Mouse (Mus musculus): ENCODE data around the gene Tasp1. TPM values are rescaled to one million over a fixed set of nuclear protein-coding genes. Genes with fewer than 3 reads are reported as not detected.

Gene Tasp1
- total RNA-seq (2014; rRNA removed) (10.6 and 13.3 TPM in 2 replicates), polyA plus RNA-seq (2012; rRNA removed) (2.1 and 2.8 TPM in 2 replicates)

- TF ChIP-seq POLR2A (IDR thresholded peaks at IDR 0.05; ENCODE audit: extremely low read depth, insufficient read depth, low read length) (peak; percentile 54), CTCF (IDR thresholded peaks at IDR 0.05; ENCODE audit: low read depth, low read length) (no peak)
- peak within 1 kb of the TSS; percentile 82 for H3K9ac ChIP-seq (ENCODE audit: low read depth, low read length)
- H3K79me2 ChIP-seq (ENCODE audit: control insufficient read depth, insufficient read depth, low read length) = peaks cover 2% of the 10 kb centered on the region; the same call in 1 of the 2 replicates
- WGBS = under 1% methylated on average over 68 of the region's 68 CpGs
- peak within 1 kb of the TSS; percentile 65 for H3K27ac ChIP-seq (replicated peaks; ENCODE audit: insufficient read depth, low read depth, low read length)
- no peaks in the 10 kb centered on the region for H3K36me3 ChIP-seq (ENCODE audit: control insufficient read depth, insufficient read depth, low read length)
- H3K4me3 ChIP-seq (ENCODE audit: insufficient read depth, low read depth, low read length) = peak within 1 kb of the TSS; percentile 73
- no peaks in the 10 kb centered on the region for H3K27me3 ChIP-seq (ENCODE audit: control insufficient read depth, insufficient read depth, low read length)
- peak; percentile 92 for DNase-seq (ENCODE audit: extremely low read depth, low read depth, low spot score)
- H3K4me1 ChIP-seq (ENCODE audit: control insufficient read depth, insufficient read depth, low read length) = no peaks in the 10 kb centered on the region; the same call in 1 of the 2 replicates
Observed at GRCm38 (mm10) chr2:140066353-140067314, at the start of gene Tasp1. Tasp1 (minus strand) TSS chr2:140066805.

GRCm38 (mm10) chr2:140113851-140114250 is 47.2 kb upstream of the Tasp1 start:
- no peaks in the 10 kb centered on the region for H3K4me1 ChIP-seq (ENCODE audit: control insufficient read depth, insufficient read depth, low read length)
- H3K79me2 ChIP-seq (ENCODE audit: control insufficient read depth, insufficient read depth, low read length) = no peaks in the 10 kb centered on the region
- H3K27me3 ChIP-seq (ENCODE audit: control insufficient read depth, insufficient read depth, low read length) = no peaks in the 10 kb centered on the region
- H3K9ac ChIP-seq (ENCODE audit: low read depth, low read length) = no peak overlapping the region
- no peak overlapping the region for H3K4me3 ChIP-seq (ENCODE audit: insufficient read depth, low read depth, low read length)
- TF ChIP-seq CTCF (IDR thresholded peaks at IDR 0.05; ENCODE audit: low read depth, low read length) = no peak
- no peak for TF ChIP-seq POLR2A (IDR thresholded peaks at IDR 0.05; ENCODE audit: extremely low read depth, insufficient read depth, low read length)
- no peak for DNase-seq (ENCODE audit: extremely low read depth, low read depth, low spot score)
- H3K36me3 ChIP-seq (ENCODE audit: control insufficient read depth, insufficient read depth, low read length) = no peaks in the 10 kb centered on the region
- 86% methylated on average over 8 of the region's 8 CpGs for WGBS
- H3K27ac ChIP-seq (replicated peaks; ENCODE audit: insufficient read depth, low read depth, low read length) = no peak overlapping the region

- no peak for TF ChIP-seq POLR2A (IDR thresholded peaks at IDR 0.05; ENCODE audit: extremely low read depth, insufficient read depth, low read length)
- TF ChIP-seq CTCF (IDR thresholded peaks at IDR 0.05; ENCODE audit: low read depth, low read length) = no peak
- no peak overlapping the region for H3K27ac ChIP-seq (replicated peaks; ENCODE audit: insufficient read depth, low read depth, low read length)
- H3K4me3 ChIP-seq (ENCODE audit: insufficient read depth, low read depth, low read length) = no peak overlapping the region
- no peaks in the 10 kb centered on the region for H3K27me3 ChIP-seq (ENCODE audit: control insufficient read depth, insufficient read depth, low read length)
- no peak overlapping the region for H3K9ac ChIP-seq (ENCODE audit: low read depth, low read length)
- no peaks in the 10 kb centered on the region for H3K4me1 ChIP-seq (ENCODE audit: control insufficient read depth, insufficient read depth, low read length)
- no peak for DNase-seq (ENCODE audit: extremely low read depth, low read depth, low spot score)
- H3K36me3 ChIP-seq (ENCODE audit: control insufficient read depth, insufficient read depth, low read length) = no peaks in the 10 kb centered on the region
- WGBS = 42% methylated on average over 1 of the region's 1 CpGs
- H3K79me2 ChIP-seq (ENCODE audit: control insufficient read depth, insufficient read depth, low read length) = no peaks in the 10 kb centered on the region
Observed at GRCm38 (mm10) chr2:140108945-140109344, 42.3 kb upstream of the Tasp1 start.

GRCm38 (mm10) chr2:140107641-140108040 is 41.0 kb upstream of the Tasp1 start:
- TF ChIP-seq CTCF (IDR thresholded peaks at IDR 0.05; ENCODE audit: low read depth, low read length) = no peak
- no peak for TF ChIP-seq POLR2A (IDR thresholded peaks at IDR 0.05; ENCODE audit: extremely low read depth, insufficient read depth, low read length)
- Histone ChIP-seq H3K79me2 (ENCODE audit: control insufficient read depth, insufficient read depth, low read length) (no peaks in the 10 kb centered on the region), H3K36me3 (ENCODE audit: control insufficient read depth, insufficient read depth, low read length) (no peaks in the 10 kb centered on the region), H3K27ac (replicated peaks; ENCODE audit: insufficient read depth, low read depth, low read length) (no peak overlapping the region), H3K27me3 (ENCODE audit: control insufficient read depth, insufficient read depth, low read length) (no peaks in the 10 kb centered on the region), H3K4me3 (ENCODE audit: insufficient read depth, low read depth, low read length) (no peak overlapping the region), H3K9ac (ENCODE audit: low read depth, low read length) (no peak overlapping the region), H3K4me1 (ENCODE audit: control insufficient read depth, insufficient read depth, low read length) (no peaks in the 10 kb centered on the region)
- DNase-seq (ENCODE audit: extremely low read depth, low read depth, low spot score) = no peak
- 85% methylated on average over 4 of the region's 4 CpGs for WGBS

GRCm38 (mm10) chr2:140104951-140105350 is 38.3 kb upstream of the Tasp1 start:
- Histone ChIP-seq H3K4me1 (ENCODE audit: control insufficient read depth, insufficient read depth, low read length) (no peaks in the 10 kb centered on the region), H3K27ac (replicated peaks; ENCODE audit: insufficient read depth, low read depth, low read length) (no peak overlapping the region), H3K9ac (ENCODE audit: low read depth, low read length) (no peak overlapping the region), H3K4me3 (ENCODE audit: insufficient read depth, low read depth, low read length) (no peak overlapping the region), H3K27me3 (ENCODE audit: control insufficient read depth, insufficient read depth, low read length) (no peaks in the 10 kb centered on the region), H3K79me2 (ENCODE audit: control insufficient read depth, insufficient read depth, low read length) (no peaks in the 10 kb centered on the region), H3K36me3 (ENCODE audit: control insufficient read depth, insufficient read depth, low read length) (no peaks in the 10 kb centered on the region)
- 63% methylated on average over 3 of the region's 3 CpGs for WGBS
- TF ChIP-seq CTCF (IDR thresholded peaks at IDR 0.05; ENCODE audit: low read depth, low read length) (no peak), POLR2A (IDR thresholded peaks at IDR 0.05; ENCODE audit: extremely low read depth, insufficient read depth, low read length) (no peak)
- no peak for DNase-seq (ENCODE audit: extremely low read depth, low read depth, low spot score)

Data from liver, adult 2 months (tissue).